Mouse (Mus musculus): ENCODE measurements around the gene Camta1.

DNA sequence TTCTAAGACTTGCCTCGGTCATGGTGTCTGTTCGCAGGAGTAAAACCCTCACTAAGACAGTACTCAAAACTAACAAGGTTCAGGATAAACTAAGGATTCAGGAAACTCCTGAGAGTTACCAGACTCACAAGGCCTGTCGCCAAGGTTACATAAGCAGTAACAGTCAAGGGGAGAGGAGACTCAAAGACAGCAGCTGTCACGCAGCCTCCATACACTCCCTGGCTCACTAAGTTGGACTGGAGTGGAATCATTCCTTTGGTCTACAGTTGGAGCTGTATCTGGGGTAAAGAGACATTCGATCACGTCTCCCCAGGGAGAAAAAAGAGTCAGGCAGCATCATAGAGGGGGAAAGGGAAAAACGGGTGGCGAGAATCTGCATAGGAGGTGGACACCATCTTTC, 227.9 kb downstream of the Camta1 start:
- no peak for TF ChIP-seq GATA1 (IDR thresholded peaks at IDR 0.05; ENCODE audit: low read length)
- TF ChIP-seq TAL1 (IDR thresholded peaks at IDR 0.05; ENCODE audit: low read length) = no peak
